Comparison of ENCODE assay signal across 27 mouse cellular contexts in genomic region chr2:114136755-114137154, GRCm38 (mm10). TPM values are rescaled to one million over a fixed set of nuclear protein-coding genes. Genes with fewer than 3 reads are reported as not detected.
A peak's percentile ranks its signal among the peaks of the same experiment; 100 is the strongest.
DNase-seq lines count a peak whose midpoint lies in the region; ATAC-seq and TF ChIP-seq lines count a peak whose summit lies in the region.
"Had no signal": no experiment of that assay in that cellular context is flagged by ENCODE, and none has a peak within 500 bp of the region (broad histone marks: within the 10 kb centered on the region; RNA-seq: fewer than 3 reads in every experiment).

No protein-coding gene starts in this region.

- H3ac ChIP-seq in myocyte (ENCODE audit: control insufficient read depth, insufficient read length): no peak overlapping the region

- H3K4me1 ChIP-seq in kidney, embryonic 15.5 days: no peaks in the 10 kb centered on the region
- no peaks in the 10 kb centered on the region for H3K4me1 ChIP-seq in heart, embryonic 12.5 days (replicated peaks)
- H3K4me1 ChIP-seq: embryonic facial prominence, embryonic 10.5 days; embryonic facial prominence, embryonic 15.5 days; intestine, embryonic 15.5 days; liver, embryonic 12.5 days; midbrain, embryonic 15.5 days had no signal

- H3K36me3 ChIP-seq in myocyte (ENCODE audit: control insufficient read depth, insufficient read depth): peaks cover 39% of the 10 kb centered on the region
- H3K36me3 ChIP-seq in kidney, embryonic 15.5 days: peaks cover 88% of the 10 kb centered on the region
- H3K36me3 ChIP-seq in heart, embryonic 12.5 days: peaks cover 80% of the 10 kb centered on the region

- H3K9ac ChIP-seq in kidney, embryonic 15.5 days: no peak overlapping the region
- no peak overlapping the region for H3K9ac ChIP-seq in heart, embryonic 12.5 days
- H3K9ac ChIP-seq: embryonic facial prominence, embryonic 15.5 days; intestine, embryonic 15.5 days; liver, embryonic 12.5 days; liver, postnatal 0 days; midbrain, embryonic 15.5 days had no signal

- no peak for TF ChIP-seq POLR2A in myocyte (IDR thresholded peaks at IDR 0.05; ENCODE audit: insufficient read length, low read depth)

- no peak overlapping the region for H3K4me2 ChIP-seq in myocyte (ENCODE audit: low read depth)
- H3K4me2 ChIP-seq in kidney, embryonic 15.5 days: no peak overlapping the region
- no peak overlapping the region for H3K4me2 ChIP-seq in heart, embryonic 12.5 days
- H3K4me2 ChIP-seq: embryonic facial prominence, embryonic 15.5 days; intestine, embryonic 15.5 days; liver, embryonic 12.5 days; midbrain, embryonic 15.5 days had no signal

- H3K4me3 ChIP-seq in myocyte: no peak overlapping the region
- H3K4me3 ChIP-seq in kidney, embryonic 15.5 days (replicated peaks): no peak overlapping the region
- no peak overlapping the region for H3K4me3 ChIP-seq in heart, embryonic 12.5 days
- H3K4me3 ChIP-seq: embryonic facial prominence, embryonic 10.5 days; embryonic facial prominence, embryonic 15.5 days; intestine, embryonic 15.5 days; liver, embryonic 12.5 days; midbrain, embryonic 15.5 days had no signal

- no peaks in the 10 kb centered on the region for H3K27me3 ChIP-seq in myocyte (ENCODE audit: control insufficient read depth, insufficient read depth, insufficient read length)
- no peaks in the 10 kb centered on the region for H3K27me3 ChIP-seq in kidney, embryonic 15.5 days
- H3K27me3 ChIP-seq in heart, embryonic 12.5 days (replicated peaks): no peaks in the 10 kb centered on the region
- H3K27me3 ChIP-seq: CH12.LX; embryonic facial prominence, embryonic 15.5 days; intestine, embryonic 15.5 days; liver, embryonic 12.5 days; midbrain, embryonic 15.5 days had no signal

- no peak for ATAC-seq in CD4-positive, CD25-positive, alpha-beta regulatory T cell, adult 4 months
- ATAC-seq in kidney, embryonic 15.5 days (replicated peaks; ENCODE audit: low FRiP score): no peak
- ATAC-seq in heart, embryonic 12.5 days (ENCODE audit: insufficient number of reproducible peaks, low FRiP score): no peak
- ATAC-seq: forebrain, embryonic 14.5 days; hindbrain, postnatal 0 days; intestine, embryonic 15.5 days; liver, embryonic 12.5 days; liver, postnatal 0 days; midbrain, embryonic 15.5 days had no signal

- H3K27ac ChIP-seq in kidney, embryonic 15.5 days: no peak overlapping the region
- H3K27ac ChIP-seq in heart, embryonic 12.5 days (ENCODE audit: poor library complexity, severe bottlenecking): no peak overlapping the region
- H3K27ac ChIP-seq: embryonic facial prominence, embryonic 10.5 days; embryonic facial prominence, embryonic 15.5 days; hindbrain, postnatal 0 days; intestine, embryonic 15.5 days; kidney, postnatal 0 days; liver, embryonic 12.5 days; macrophage; midbrain, embryonic 15.5 days had no signal

- no peaks in the 10 kb centered on the region for H3K9me3 ChIP-seq in kidney, embryonic 15.5 days (replicated peaks)
- no peaks in the 10 kb centered on the region for H3K9me3 ChIP-seq in heart, embryonic 12.5 days (replicated peaks)
- H3K9me3 ChIP-seq: embryonic facial prominence, embryonic 10.5 days; embryonic facial prominence, embryonic 15.5 days; intestine, embryonic 15.5 days; liver, embryonic 12.5 days; midbrain, embryonic 15.5 days had no signal

- 95% methylated on average over 9 of the region's 9 CpGs for WGBS in kidney, embryonic 15.5 days
- WGBS in heart, embryonic 12.5 days: 96% methylated on average over 9 of the region's 9 CpGs

- peak; percentile 4 for DNase-seq in CD4-positive, CD25-positive, alpha-beta regulatory T cell, adult 2 months (ENCODE audit: low read depth, low spot score)
- peak; percentile 17 to 27 for DNase-seq in spleen, postnatal 36 days (ENCODE audit: low spot score in 2 of 2)
- DNase-seq in spleen, adult 18-20 months: no peak
- DNase-seq in thymus, postnatal 36 days: no peak
- DNase-seq: adrenal gland, adult 8-10 months; cerebellum, adult 2 months; cerebellum, postnatal 25 days; gastrocnemius, postnatal 36 days; heart, postnatal 14 days; kidney, adult 2 months; kidney, postnatal 4 days; liver, postnatal 0 days; right cerebral cortex, postnatal 25 days had no signal

- H3K79me2 ChIP-seq in myocyte (ENCODE audit: control insufficient read depth, insufficient read depth): no peaks in the 10 kb centered on the region

TF ChIP-seq in myocyte, 11 proteins besides CTCF, POLR2A, EP300 and RAD21:
- no peak for TF ChIP-seq CEBPB (IDR thresholded peaks at IDR 0.05; ENCODE audit: insufficient read depth, poor library complexity, severe bottlenecking)
- TF ChIP-seq TCF12 (IDR thresholded peaks at IDR 0.05; ENCODE audit: insufficient read depth, poor library complexity, severe bottlenecking): peak; percentile 36
- TF ChIP-seq MYOG (IDR thresholded peaks at IDR 0.05; ENCODE audit: control insufficient read depth in 1 of 3, insufficient read depth in 1 of 3, insufficient read length in 2 of 3, low read depth in 2 of 3): peak in 1 of 3 experiments; percentile 58
- TF ChIP-seq MAX (IDR thresholded peaks at IDR 0.05; ENCODE audit: low read depth): no peak
- peak in 2 of 3 experiments; percentile 89 to 98 for TF ChIP-seq MYOD1 (IDR thresholded peaks at IDR 0.05; ENCODE audit: control insufficient read depth in 1 of 3, insufficient read length in 2 of 3, low read depth in 2 of 3)
- no peak for TF ChIP-seq SRF (IDR thresholded peaks at IDR 0.05; ENCODE audit: control insufficient read depth, insufficient read length, low read depth)
- TF ChIP-seq TCF3 (IDR thresholded peaks at IDR 0.05; ENCODE audit: insufficient read length, low read depth): peak; percentile 12

RNA-seq across cellular contexts. Expression of gene Aqr, which starts 50.1 kb away (rescaled TPM):
- 10 to 100 TPM; 47.2 to 65.1 TPM for polyA plus RNA-seq in CD4-positive, CD25-positive, alpha-beta regulatory T cell, adult 4 months (2017; shearing (Covaris generic))
- 18.4 TPM for polyA plus RNA-seq in myocyte (2012; fragmentation: generic; extraction: Trizol)
- 43.8 and 46.4 TPM in 2 replicates for polyA plus RNA-seq in kidney, embryonic 15.5 days (2015; fragmentation: Nextera tagmentation; extraction: Ambion mirVana)
- 32.5 and 36.3 TPM in 2 replicates for polyA plus RNA-seq in heart, embryonic 12.5 days (2016; fragmentation: Nextera tagmentation; extraction: Ambion mirVana)

Comparison
In these comparisons a context has a peak if more than half of its experiments do, and no peak if none do; other contexts are left out.
1. DNase-seq: peak in CD4-positive, CD25-positive, alpha-beta regulatory T cell, adult 2 months (single experiment) and spleen, postnatal 36 days (2 of 2); none in spleen, adult 18-20 months (0 of 2) and thymus, postnatal 36 days (0 of 2).